Mouse (Mus musculus): ENCODE data around the gene Anapc15.

GRCm38 (mm10) chr7:101823758-101824630 lies 39.5 kb upstream of the Anapc15 start:
- no peak for TF ChIP-seq CTCF (IDR thresholded peaks at IDR 0.05; ENCODE audit: extremely low read depth, insufficient read depth, low read length)
- TF ChIP-seq POLR2A (IDR thresholded peaks at IDR 0.05; ENCODE audit: extremely low read depth, insufficient read depth, low read length), result no peak
